Mouse (Mus musculus) lung, postnatal 0 days (tissue): ENCODE data around the gene Fank1. TPM values are rescaled to one million over a fixed set of nuclear protein-coding genes. Genes with fewer than 3 reads are reported as not detected.

Experiments used
- ATAC-seq: fragments of 200-750 bp; cut with Nextera tagmentation; 2 replicates; pipeline ENCODE4 v1.8.0; 2017; ENCODE audit warnings: moderate library complexity
- DNase-seq: peaks from one replicate; pipeline ENCODE4 v3.0.0-alpha.2; 2016; ENCODE audit warnings: low spot score
- H3K27ac ChIP-seq: fragments of 300-500 bp; sonication (generic); 2 replicates; pipeline ENCODE4 v1.5.1; 2014; ENCODE audit warnings: antibody characterized with exemption, mild to moderate bottlenecking, low read length, mixed read lengths
- H3K27me3 ChIP-seq: fragments of 300-500 bp; sonication (generic); replicated peaks from 2 replicates; pipeline ENCODE4 v1.6.1; 2014; ENCODE audit warnings: low read length, mixed read lengths; ENCODE audit not compliant: insufficient read depth
- H3K36me3 ChIP-seq: fragments of 300-500 bp; sonication (generic); 2 replicates; pipeline ENCODE4 v1.6.1; 2014; ENCODE audit warnings: low read length, mixed read lengths; ENCODE audit not compliant: insufficient read depth
- H3K4me1 ChIP-seq: fragments of 300-500 bp; sonication (generic); 2 replicates; pipeline ENCODE4 v1.6.1; 2014; ENCODE audit warnings: antibody characterized with exemption, low read depth, low read length, mixed read lengths; ENCODE audit not compliant: insufficient read depth
- H3K4me2 ChIP-seq: fragments of 300-500 bp; sonication (generic); replicated peaks from 2 replicates; pipeline ENCODE4 v1.6.1; 2014; ENCODE audit warnings: low read depth, mild to moderate bottlenecking, low read length, moderate library complexity, mixed read lengths
- H3K4me3 ChIP-seq: fragments of 300-500 bp; sonication (generic); 2 replicates; pipeline ENCODE4 v1.5.1; 2014; ENCODE audit warnings: low read depth, low read length
- H3K9ac ChIP-seq: fragments of 300-500 bp; sonication (generic); replicated peaks from 2 replicates; pipeline ENCODE4 v1.6.1; 2014; ENCODE audit warnings: low read depth, mild to moderate bottlenecking
- H3K9me3 ChIP-seq: fragments of 300-500 bp; sonication (generic); 2 replicates; pipeline ENCODE4 v1.6.1; 2016; ENCODE audit warnings: low read length, mixed read lengths
- CTCF ChIP-seq: IDR thresholded peaks from 2 replicates; pipeline ENCODE4 v1.5.1; 2016; ENCODE audit warnings: antibody characterized with exemption, mild to moderate bottlenecking
- EP300 ChIP-seq: IDR thresholded peaks from 2 replicates; pipeline ENCODE4 v1.6.1; 2016; ENCODE audit warnings: antibody characterized with exemption, mild to moderate bottlenecking, control low read depth
- WGBS: fragments of 180-500 bp; shearing (Covaris S2); extraction: QIAGEN DNeasy Blood & Tissue Kit; methylation state at CpG from one replicate; pipeline ENCODE4 v1.1.7; 2014; 5-methylcytosine and 5-hydroxymethylcytosine counted together
- polyA plus RNA-seq: library from polyadenylated mRNA; unstranded; fragments of >200 nt; fragmentation: Nextera tagmentation; extraction: Ambion mirVana; gene quantifications from 2 replicates; pipeline ENCODE4 v1.2.1, GENCODE M21; 2015

Gene Fank1
- polyA plus RNA-seq, 1 experiment from 2014 or later, result 6.8 TPM

GRCm38 (mm10) chr7:133764425-133764824 is 12.2 kb upstream of the Fank1 start:
- TF ChIP-seq CTCF (no peak), EP300 (no peak)
- no peak for DNase-seq
- 81% methylated on average over 2 of the region's 2 CpGs for WGBS
- no peaks in the 10 kb centered on the region for H3K9me3 ChIP-seq
- no peak overlapping the region for H3K27ac ChIP-seq
- H3K9ac ChIP-seq, result no peak overlapping the region
- no peak overlapping the region for H3K4me3 ChIP-seq
- no peak for ATAC-seq
- H3K4me2 ChIP-seq, result no peak overlapping the region
- H3K36me3 ChIP-seq, result no peaks in the 10 kb centered on the region
- H3K4me1 ChIP-seq, result no peaks in the 10 kb centered on the region
- H3K27me3 ChIP-seq, result no peaks in the 10 kb centered on the region

DNA sequence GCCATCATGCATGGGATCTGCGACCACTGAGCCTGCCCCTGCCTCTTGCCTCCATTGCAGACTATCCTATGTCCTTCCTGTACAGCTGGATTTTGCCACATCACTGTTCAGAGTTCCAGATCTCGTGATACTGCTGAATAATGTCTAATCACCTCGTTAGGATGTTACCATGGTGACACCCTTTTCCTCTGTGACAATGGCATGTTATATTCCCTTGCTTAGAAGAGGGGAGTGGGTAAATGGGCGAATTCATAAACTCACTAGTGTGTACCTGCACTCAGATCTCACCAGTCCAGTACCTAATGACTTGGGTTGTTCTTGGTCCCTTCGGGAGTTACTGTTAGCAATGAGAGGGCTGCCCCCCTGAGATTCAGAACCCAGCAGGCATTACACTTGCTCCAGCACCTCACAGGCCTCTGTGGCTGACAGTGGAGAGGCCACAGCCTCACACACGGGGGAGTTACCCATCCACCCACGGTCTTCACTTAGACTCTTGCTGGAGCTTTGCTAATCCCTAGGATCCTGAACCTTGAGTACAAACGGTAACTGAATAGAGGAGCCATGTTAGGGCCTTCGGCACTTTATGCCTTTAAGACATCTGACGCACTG is 11.3 kb upstream of the Fank1 start:
- no peak overlapping the region for H3K4me2 ChIP-seq
- H3K27ac ChIP-seq, result no peak overlapping the region
- no peak overlapping the region for H3K9ac ChIP-seq
- DNase-seq (peak; percentile 15), ATAC-seq (no peak)
- 75% methylated on average over 10 of the region's 10 CpGs for WGBS
- H3K36me3 ChIP-seq, result no peaks in the 10 kb centered on the region
- no peaks in the 10 kb centered on the region for H3K4me1 ChIP-seq
- no peak overlapping the region for H3K4me3 ChIP-seq
- no peak for TF ChIP-seq EP300
- no peak for TF ChIP-seq CTCF
- H3K27me3 ChIP-seq, result no peaks in the 10 kb centered on the region
- H3K9me3 ChIP-seq, result no peaks in the 10 kb centered on the region

DNA sequence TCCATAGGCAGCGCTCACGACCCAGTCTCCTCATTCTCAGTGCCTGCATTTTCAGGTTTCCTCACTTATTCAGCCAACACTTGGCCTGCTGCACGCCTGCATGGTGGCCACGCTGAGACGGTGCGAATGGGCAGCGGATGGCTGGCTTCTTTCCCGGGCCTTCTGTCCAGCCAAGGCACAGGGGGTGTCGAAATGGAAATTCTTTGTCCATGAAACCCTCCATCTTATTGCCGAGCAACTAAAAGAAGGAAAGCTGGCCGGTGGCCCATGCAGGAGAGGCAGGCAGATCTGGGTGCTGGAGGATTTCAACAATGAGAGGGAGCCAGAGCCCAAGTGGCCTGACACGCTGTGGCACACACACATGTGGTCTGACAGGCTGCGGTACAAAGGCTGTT is 10.8 kb upstream of the Fank1 start:
- 65% methylated on average over 13 of the region's 13 CpGs for WGBS
- Histone ChIP-seq H3K9ac (no peak overlapping the region), H3K27me3 (no peaks in the 10 kb centered on the region), H3K4me1 (no peaks in the 10 kb centered on the region), H3K4me3 (no peak overlapping the region), H3K9me3 (no peaks in the 10 kb centered on the region), H3K36me3 (no peaks in the 10 kb centered on the region), H3K27ac (no peak overlapping the region), H3K4me2 (no peak overlapping the region)
- DNase-seq, result peak; percentile 52
- TF ChIP-seq CTCF, result no peak
- no peak for TF ChIP-seq EP300
- peak; percentile 48 for ATAC-seq

- no peak overlapping the region for H3K4me3 ChIP-seq
- no peaks in the 10 kb centered on the region for H3K4me1 ChIP-seq
- H3K27ac ChIP-seq, result no peak overlapping the region
- H3K9me3 ChIP-seq, result no peaks in the 10 kb centered on the region
- no peaks in the 10 kb centered on the region for H3K36me3 ChIP-seq
- H3K4me2 ChIP-seq, result no peak overlapping the region
- DNase-seq (no peak), ATAC-seq (no peak)
- 77% methylated on average over 4 of the region's 4 CpGs for WGBS
- no peaks in the 10 kb centered on the region for H3K27me3 ChIP-seq
- H3K9ac ChIP-seq, result no peak overlapping the region
- no peak for TF ChIP-seq CTCF
- no peak for TF ChIP-seq EP300
Observed at GRCm38 (mm10) chr7:133768027-133768426, 8.6 kb upstream of the Fank1 start.

GRCm38 (mm10) chr7:133768517-133768916 is 8.1 kb upstream of the Fank1 start:
- H3K9ac ChIP-seq, result no peak overlapping the region
- H3K27ac ChIP-seq, result no peak overlapping the region
- no peak overlapping the region for H3K4me3 ChIP-seq
- no peak for DNase-seq
- no peaks in the 10 kb centered on the region for H3K36me3 ChIP-seq
- WGBS, result 67% methylated on average over 5 of the region's 5 CpGs
- no peaks in the 10 kb centered on the region for H3K4me1 ChIP-seq
- ATAC-seq, result no peak
- no peaks in the 10 kb centered on the region for H3K27me3 ChIP-seq
- no peaks in the 10 kb centered on the region for H3K9me3 ChIP-seq
- TF ChIP-seq EP300 (no peak), CTCF (no peak)
- H3K4me2 ChIP-seq, result no peak overlapping the region

DNA sequence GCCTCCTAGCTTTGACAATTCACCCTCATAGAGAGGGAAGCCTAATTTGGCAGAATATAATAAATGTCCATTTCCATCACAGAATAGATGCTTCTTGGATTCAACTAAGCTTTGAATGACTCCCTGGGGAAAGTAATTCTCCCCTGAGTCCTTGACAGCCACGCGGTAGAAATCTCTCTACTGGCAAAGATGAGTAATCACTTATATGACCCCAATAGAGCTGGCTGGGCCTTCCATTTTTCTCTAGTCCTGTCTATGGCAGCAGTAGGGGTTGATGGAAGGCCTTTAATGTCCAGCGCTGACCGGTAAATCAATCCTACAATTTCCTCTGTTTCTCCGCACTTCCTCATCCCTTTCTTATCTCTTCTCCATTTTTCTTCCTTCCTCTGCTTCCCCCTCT is 1.5 kb upstream of the Fank1 start:
- Histone ChIP-seq H3K4me2 (no peak overlapping the region), H3K4me3 (no peak overlapping the region)
- 58% methylated on average over 5 of the region's 5 CpGs for WGBS

More for the DNA sequence above, 1.5 kb upstream of the Fank1 start:
- ATAC-seq (no peak), DNase-seq (no peak)
- no peak overlapping the region for H3K9ac ChIP-seq
- H3K4me1 ChIP-seq, result peaks cover 3% of the 10 kb centered on the region; the same call in 1 of the 2 replicates
- no peaks in the 10 kb centered on the region for H3K27me3 ChIP-seq
- no peak for TF ChIP-seq CTCF
- no peak overlapping the region for H3K27ac ChIP-seq
- H3K9me3 ChIP-seq, result no peaks in the 10 kb centered on the region
- no peaks in the 10 kb centered on the region for H3K36me3 ChIP-seq
